Mouse (Mus musculus): Measurements from ENCODE around the gene Bach2.

GRCm38 (mm10) chr4:32587543-32587942 lies 348.9 kb downstream of the Bach2 start:
- TF ChIP-seq CTCF (IDR thresholded peaks at IDR 0.05; ENCODE audit: low read depth, low read length): no peak
- no peak for TF ChIP-seq POLR2A (IDR thresholded peaks at IDR 0.05; ENCODE audit: insufficient read depth, low read length)
